Mouse (Mus musculus) gastrocnemius, adult 8-10 months (tissue): ENCODE measurements at regions not wholly inside any gene's neighbourhood (a gene's known extent, or its start where the extent isn't known, plus 50 kb on each side); places are given as distances from the start of the nearest gene placed in this dataset.
A peak's percentile ranks its signal among the peaks of the same experiment; 100 is the strongest.

Source experiments
- DNase-seq, 2 experiments: peaks; one replicate each; pipeline ENCODE4 v3.0.0; 2022; ENCODE audit warnings: low spot score in 2 of 2

DNA sequence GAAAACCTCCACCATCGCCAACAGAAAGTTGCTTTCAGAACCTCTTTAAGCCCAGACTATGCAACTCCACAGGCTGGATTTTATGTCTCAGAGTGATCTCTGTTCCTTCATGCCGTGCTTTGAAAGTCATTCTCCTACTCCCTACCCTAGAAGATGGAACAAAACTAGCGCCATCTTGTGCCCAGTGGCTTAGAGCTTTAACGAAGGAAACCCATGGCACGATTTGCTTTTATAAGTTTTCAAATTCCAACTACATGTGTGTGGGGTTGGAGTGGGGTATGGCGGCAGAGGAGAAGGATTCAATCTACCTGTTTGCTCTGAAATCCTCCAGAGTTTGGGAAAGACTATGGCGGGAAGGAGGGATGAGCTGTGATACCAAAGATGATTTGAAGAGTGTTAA lies 118.7 kb upstream of the Tmem45b start:
- DNase-seq: no peak

DNA sequence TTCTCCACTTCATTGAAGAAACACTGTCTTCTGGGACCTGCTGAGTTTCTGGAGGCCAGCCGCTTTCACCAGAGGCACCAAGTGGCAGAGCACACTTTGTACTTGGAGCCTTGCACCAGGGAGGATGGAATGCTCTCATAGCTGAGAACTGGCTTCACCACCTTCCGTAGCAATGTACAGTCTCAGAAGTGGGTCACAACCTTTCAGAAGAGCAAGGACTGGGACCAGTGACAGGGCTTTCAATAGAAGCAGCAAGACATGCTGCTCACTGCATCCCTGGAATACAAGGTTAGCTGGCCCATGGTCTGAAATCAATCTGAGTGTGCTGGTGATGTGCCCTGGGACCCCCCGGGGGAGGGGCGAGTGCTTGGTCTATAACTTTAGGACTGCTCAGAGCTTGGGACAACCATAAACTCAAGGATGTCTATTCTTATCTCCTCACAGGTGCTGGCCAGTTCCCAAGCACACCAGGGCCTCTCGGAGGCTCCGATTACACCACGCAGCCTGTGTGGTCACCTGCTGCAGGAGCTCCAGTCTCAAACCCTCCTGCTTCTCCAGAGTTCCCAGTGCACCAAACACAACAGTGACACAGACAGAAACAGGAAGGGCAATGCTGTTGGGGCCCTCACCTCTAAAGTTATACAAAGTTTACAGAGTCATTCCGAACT lies 114.4 kb upstream of the Tmem45b start:
- peak; percentile 59 to 64 for DNase-seq

DNA sequence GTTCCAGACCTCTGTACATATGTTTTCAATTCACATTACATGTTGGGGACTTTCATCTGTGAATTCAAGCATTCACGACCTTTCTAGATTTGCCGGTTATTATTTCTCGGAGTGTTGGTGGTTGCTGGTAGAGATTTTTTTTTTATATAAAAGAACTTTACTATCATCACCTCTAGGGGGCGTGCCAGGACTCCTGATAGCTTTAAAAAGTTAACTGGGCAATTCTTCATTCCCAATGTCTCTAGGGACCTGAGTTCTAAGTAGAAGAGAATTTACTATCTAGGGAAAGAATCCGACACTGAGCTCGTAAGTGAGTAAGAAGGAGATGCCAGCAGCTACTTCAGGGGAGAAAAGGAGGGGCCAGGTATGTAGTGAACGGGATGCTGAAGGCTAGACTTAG lies 112.8 kb upstream of the Tmem45b start:
- no peak for DNase-seq

DNA sequence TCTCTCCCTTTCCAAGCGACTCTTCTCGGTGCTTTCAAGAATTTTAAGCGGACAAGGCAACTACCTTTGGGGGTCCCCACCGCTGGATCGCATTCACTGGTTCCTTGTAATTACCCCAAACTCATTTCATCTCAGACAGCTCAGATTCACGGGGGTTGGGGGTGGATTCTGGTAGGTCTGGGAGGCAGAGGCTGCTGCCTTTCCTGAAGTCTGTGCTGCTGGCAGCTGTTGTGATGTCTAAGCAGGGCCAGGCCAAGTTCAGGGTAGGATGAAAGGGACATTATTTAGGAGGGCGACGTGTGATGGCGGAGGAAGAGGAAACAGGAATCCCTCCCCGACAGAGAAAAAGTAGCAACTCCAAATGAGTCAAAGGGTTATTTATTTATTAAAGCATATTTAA lies 102.8 kb upstream of the Tmem45b start:
- no peak for DNase-seq

DNA sequence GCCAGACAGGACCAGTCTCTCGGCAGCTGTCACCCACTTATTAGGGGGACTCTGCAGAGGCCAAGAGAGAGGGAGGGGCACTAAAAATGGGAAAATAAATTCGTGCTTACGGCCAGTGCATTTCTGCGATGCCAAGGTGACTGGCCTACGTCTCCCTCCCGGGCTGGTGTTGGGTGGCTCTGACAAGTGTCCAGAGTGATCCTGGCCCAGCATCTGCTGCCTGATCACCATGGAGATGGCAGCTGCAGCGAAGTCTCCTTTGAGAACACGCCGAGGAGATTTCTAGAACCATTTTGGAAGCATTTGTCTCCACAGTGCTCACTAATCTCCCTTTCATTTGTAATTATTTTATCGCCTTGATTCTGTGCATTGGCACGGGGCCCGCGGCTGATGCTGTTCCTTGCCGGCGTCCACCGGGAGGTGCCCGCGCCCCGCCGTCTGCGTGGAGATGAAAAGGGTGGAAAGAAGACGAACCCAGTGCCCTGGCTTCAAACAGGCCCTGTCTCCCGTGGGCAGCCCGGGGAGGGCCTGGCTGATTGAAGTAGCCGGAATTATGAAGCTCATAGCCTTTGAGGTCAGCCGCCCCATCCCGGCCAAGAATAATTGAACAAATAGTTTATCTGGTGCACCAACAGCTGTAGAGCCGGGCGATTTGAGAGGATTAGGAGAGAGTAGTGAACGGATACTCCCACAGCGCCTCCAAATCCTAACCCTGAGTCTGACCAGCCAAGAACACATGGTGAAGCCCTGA lies 102.2 kb upstream of the Tmem45b start:
- DNase-seq: peak; percentile 35 to 37

DNA sequence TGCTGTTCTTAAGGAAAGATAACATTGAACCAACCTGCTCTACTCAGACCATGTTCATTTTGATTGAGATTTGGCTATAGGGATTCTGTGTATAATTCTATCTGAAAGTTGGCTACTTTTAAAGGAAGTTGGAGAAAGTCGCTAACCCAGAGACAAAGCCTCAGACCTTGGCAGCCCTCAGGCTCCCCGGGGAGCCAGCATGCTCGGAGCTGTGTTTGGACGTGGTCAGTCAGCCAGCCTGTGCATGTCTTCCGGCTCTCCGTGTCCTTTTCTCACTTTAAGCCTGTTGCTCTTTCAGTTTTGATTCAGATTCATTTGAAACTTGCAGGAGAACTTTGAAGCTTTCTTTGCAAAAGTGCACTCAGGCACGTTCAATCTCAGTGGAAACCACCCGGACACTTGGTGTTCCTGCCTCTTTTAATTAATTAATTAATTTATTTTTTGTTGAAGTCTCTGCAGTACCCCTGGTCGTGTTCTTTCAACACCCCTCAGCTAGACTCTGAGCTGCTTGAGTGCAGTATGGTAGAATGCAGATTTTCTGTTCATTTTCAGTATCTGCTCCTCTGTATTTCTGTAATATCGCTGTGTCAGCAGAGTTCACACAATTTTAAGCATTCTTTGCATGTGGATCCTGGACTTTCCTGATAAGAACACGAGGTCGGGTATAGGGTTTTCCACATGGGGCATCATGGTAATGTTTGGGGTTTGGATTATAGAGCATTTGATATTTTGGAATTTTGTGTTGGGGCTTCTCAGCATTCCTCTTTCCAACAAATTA lies 100.9 kb upstream of the Tmem45b start:
- peak in 1 of 2 experiments; percentile 49 for DNase-seq

DNA sequence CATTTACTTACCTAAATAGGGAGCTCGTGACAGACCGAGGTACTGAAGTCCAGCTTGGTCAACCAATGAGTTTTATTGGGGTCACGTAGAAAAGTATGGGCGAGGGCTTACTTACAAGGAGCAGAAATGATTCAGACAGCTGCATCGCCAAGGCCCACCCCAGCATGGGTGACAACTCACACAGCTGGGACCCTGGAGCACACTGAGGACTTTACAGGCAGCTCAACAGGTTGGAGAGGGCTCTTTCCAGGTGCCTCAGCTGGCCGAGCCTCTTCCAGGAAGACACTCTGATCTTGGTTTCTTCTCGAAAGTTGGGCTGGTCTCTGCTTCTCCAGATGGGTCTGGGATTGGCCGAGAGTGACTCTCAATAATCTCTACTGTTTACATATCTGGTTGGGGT lies 99.3 kb upstream of the Tmem45b start:
- no peak for DNase-seq

DNA sequence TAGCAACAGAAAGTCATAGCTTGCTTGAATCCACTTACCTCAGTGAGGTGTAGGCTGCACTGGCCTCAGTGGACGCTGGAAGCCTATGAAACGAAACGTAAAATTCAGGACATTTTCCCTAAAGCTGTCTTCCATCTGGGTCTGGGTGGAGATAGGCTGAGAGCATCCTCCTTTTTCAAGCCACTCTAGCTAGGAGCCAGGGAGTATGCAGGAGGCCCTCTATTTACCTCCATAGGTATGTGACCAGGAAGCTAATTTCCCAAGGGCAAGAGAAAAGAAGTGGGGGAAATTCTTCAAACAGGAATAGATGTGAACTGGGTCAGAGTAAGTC lies 95.9 kb upstream of the Tmem45b start:
- no peak for DNase-seq

DNA sequence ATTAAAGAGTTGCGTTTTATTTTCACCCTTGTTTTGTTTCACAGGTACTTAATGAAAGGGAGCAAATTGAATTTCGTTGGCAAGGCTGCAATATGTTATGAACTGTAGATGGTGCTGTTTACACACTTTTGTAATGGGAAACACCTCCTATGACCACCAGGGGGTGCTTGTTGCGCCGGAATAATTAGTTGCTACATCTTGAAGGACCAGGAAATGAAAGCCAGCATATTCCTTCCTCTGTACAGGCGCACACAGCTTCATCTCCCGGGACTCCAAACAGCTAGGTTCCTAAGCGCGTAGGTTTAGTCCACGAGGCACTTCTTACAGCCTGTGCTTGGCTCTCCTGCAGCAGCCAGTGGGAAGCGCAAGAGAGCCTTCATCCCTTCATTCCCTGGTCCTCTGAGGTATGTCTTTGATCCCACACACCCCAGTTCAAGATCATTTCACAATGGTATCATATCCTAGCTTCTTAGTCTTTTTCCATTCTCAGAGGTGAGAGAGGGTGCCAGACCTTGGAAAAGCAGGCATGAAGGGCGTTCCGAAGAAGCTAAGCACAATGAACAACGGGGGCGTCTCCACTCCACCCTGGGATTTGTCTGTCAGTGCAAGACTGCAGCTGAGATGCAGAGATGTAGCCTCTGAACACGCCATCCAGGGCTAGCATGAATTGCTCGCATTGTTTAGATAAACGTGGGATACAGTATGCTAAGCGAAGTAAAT lies 95.4 kb upstream of the Tmem45b start:
- peak; percentile 68 to 69 for DNase-seq

DNA sequence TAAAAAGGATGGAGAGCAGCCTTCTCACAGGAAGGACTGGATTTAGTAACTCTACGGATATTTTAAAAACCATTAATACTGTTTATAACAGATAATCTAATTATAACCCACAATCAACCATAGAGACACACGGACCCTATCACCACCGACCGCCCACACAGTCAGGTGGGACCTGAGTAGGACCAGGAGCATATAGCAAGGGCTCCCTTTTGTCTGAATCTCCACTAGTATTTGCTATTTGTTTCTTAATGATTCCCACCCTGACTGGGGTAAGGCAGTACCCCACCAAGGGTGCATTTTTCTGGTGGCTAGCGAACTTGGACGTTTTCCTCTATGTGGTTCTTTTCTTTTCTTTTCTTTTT lies 79.4 kb upstream of the Tmem45b start:
- DNase-seq: no peak

DNA sequence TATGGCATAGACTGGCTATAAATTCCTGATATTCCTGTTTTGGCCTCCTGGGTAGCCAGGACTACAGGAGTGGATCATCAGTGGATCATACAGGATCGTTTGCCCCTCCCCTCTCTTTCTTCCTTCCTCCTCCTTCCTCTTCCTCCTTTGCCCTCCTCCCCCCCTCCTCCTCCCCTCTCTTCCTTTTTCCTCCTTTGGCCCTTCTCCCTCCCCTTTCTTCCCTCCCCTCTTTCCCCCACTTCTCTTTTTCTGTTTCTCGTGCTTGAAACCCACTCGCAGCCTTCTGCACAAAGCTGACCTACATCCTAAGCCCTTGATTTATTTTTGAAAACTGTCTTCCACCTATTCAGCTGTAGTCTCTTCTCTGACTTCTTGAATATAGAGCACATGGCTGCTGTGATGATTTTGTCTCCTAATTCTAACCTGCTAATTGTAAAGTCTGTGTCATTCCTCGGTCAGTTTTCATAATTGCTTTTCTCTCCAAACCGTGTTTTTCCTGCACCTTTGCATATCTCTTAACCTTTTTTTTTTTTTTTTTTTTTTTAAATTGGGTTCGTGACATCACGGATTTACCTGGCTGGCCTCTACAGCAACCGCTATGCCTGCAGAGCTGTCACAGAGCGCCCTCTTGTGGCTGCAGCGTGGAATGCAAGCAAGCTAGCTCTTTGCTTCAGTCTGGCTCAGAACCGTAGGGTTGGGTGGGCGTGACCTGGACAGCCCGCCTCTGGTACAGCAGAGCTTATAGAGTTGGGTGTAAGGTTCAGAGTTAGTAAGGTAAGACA lies 78.8 kb upstream of the Tmem45b start:
- peak; percentile 16 to 17 for DNase-seq

DNA sequence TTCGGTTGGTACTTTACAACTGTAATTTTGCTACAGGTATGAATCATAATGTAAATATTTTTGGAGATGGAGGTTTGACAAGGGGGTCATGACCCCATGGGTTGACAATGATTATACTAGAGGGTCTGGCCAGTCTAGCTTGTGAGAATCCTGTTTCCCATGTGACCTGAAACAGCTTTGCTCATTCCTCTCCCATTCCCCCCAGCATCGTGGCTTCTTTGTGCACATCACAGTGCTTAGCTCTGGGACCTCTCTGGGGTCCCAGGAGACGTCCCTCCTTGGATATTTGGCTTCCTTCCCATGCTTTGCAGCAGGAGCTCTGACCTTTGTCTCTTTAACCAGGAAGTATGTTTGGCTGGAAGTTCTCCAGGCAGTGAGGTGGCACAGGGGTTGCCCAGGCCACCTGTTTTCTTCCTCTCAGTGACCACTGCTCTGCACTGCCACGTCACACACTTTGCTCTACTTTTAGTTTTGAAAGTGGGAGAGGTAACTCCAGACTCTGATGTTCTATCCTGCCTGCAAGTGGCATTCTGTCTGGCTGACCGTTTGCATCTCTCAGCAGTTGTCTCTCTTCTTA lies 77.4 kb upstream of the Tmem45b start:
- DNase-seq: no peak

DNA sequence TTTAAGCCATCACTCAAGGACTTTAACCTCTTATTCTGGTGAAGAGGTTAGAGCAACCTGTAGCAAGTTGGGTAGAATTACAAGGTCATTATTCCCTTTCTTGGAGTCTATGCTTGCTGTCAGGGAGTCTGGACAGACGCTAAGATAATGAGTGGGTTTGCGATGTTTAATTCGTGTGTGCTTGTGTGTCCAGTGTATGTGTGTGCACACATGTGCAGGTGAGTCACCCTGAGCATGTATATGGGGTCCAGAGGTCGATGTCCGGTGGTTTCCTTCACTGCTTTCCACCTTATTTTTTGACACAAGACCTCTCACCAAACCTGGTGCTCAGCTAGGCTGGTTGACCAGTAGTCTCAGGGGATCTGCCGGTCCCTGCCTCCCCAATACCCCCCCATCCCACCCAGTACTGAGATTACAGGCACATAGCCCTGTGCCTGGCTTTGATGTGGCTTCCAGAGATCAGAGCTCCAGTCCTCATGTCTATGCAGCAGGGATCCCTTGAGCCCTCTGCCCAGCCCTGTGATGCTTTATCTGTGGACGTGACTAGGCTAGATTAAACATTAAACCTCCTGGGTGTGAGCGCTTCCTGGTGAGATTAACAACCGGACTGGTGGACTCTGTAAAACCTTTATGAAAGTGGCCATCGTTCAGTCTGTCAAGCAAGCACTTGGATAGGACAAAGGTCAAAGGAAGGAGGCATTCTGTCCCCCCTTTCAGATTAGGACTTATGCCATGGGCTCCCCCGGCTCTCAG lies 74.4 kb upstream of the Tmem45b start:
- no peak for DNase-seq

DNA sequence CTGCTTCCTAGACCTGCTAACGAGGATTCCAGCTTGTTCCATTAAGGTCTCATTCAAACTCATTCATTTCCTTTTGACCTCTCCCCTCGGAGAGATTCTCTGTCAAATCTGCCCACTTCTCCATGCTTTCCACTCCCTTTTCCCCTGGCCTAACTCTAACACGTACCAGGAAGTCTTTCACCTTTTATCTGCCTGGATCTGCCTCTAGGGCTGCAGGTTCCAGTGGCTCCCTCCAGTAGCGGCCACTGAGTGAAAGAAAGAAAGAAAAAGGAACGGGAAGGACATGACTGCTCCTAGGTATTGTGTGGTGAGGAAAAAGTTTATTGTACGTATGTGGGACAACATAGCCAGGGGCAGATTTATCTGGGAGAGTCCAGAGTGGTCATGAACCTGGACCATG lies 64.8 kb upstream of the Tmem45b start:
- DNase-seq: no peak

DNA sequence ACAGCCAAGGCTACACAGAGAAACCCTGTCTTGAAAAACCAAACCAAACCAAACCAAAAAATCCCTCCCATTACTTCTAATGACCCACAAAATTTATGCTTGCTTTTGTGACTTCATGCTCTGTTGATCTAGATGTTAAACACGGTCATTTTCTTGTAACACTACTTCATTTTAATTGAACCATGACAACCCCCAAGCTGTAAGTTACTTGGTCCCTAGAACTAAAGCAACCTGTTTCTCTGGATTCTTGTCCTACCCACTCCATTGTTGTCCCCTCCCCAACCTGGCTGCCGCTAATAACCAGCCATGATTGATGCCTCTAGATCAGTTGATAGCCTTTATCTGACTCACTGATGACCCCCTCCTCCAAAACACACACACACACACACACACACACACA lies 63.0 kb upstream of the Tmem45b start:
- no peak for DNase-seq
